Mouse (Mus musculus) embryonic facial prominence, embryonic 13.5 days (tissue): ENCODE measurements at regions not wholly inside any gene's neighbourhood (a gene's known extent, or its start where the extent isn't known, plus 50 kb on each side); places are given as distances from the start of the nearest gene placed in this dataset.

Source experiments
- ATAC-seq: fragments of 200-750 bp; cut with Nextera tagmentation; 2 replicates; pipeline ENCODE4 v1.8.0; 2017; ENCODE audit warnings: low read depth; ENCODE audit not compliant: insufficient number of reproducible peaks, insufficient read depth, low FRiP score, low TSS enrichment
- H3K27ac ChIP-seq: fragments of 300-500 bp; sonication (generic); 2 replicates; pipeline ENCODE4 v1.5.1; 2015; ENCODE audit warnings: moderate library complexity, mild to moderate bottlenecking, inconsistent platforms
- H3K27me3 ChIP-seq: fragments of 300-500 bp; sonication (generic); 2 replicates; pipeline ENCODE4 v1.6.1; 2015; ENCODE audit warnings: mild to moderate bottlenecking, inconsistent platforms
- H3K36me3 ChIP-seq: fragments of 300-500 bp; sonication (generic); 2 replicates; pipeline ENCODE4 v1.6.1; 2015; ENCODE audit warnings: mild to moderate bottlenecking, inconsistent platforms
- H3K4me1 ChIP-seq: fragments of 300-500 bp; sonication (generic); 2 replicates; pipeline ENCODE4 v1.6.1; 2015; ENCODE audit warnings: inconsistent platforms
- H3K4me2 ChIP-seq: fragments of 300-500 bp; sonication (generic); 2 replicates; pipeline ENCODE4 v1.6.1; 2015; ENCODE audit warnings: moderate library complexity, mild to moderate bottlenecking, inconsistent platforms
- H3K4me3 ChIP-seq: fragments of 300-500 bp; sonication (generic); 2 replicates; pipeline ENCODE4 v1.5.1; 2015; ENCODE audit warnings: mild to moderate bottlenecking, inconsistent platforms
- H3K9ac ChIP-seq: fragments of 300-500 bp; sonication (generic); 2 replicates; pipeline ENCODE4 v1.6.1; 2015; ENCODE audit warnings: mild to moderate bottlenecking, inconsistent platforms
- H3K9me3 ChIP-seq: fragments of 300-500 bp; sonication (generic); 2 replicates; pipeline ENCODE4 v1.6.1; 2016; ENCODE audit warnings: inconsistent platforms
- WGBS: fragments of 180-500 bp; shearing (Covaris S2); methylation state at CpG from one replicate; pipeline ENCODE4 v1.1.7; 2015; ENCODE audit warnings: mixed read lengths; 5-methylcytosine and 5-hydroxymethylcytosine counted together

- H3K4me2 ChIP-seq = no peak overlapping the region
- no peak overlapping the region for H3K27ac ChIP-seq
- no peak overlapping the region for H3K9ac ChIP-seq
- H3K36me3 ChIP-seq = no peaks in the 10 kb centered on the region
- ATAC-seq = no peak
- 73% methylated on average over 3 of the region's 3 CpGs for WGBS
- H3K9me3 ChIP-seq = peaks cover 4% of the 10 kb centered on the region
- H3K4me1 ChIP-seq = 0 out of 2 replicates have a peak, but pooled peaks cover 2% of the 10 kb centered on the region
- H3K27me3 ChIP-seq = no peaks in the 10 kb centered on the region
- no peak overlapping the region for H3K4me3 ChIP-seq
Observed at GRCm38 (mm10) chr1:169142216-169142615, 389.0 kb downstream of the Nuf2 start.

- 80% methylated on average over 3 of the region's 3 CpGs for WGBS
- H3K36me3 ChIP-seq = no peaks in the 10 kb centered on the region
- ATAC-seq = no peak
Observed at GRCm38 (mm10) chr1:169140056-169140455, 391.2 kb downstream of the Nuf2 start.

GRCm38 (mm10) chr1:169139507-169139906 is 391.8 kb downstream of the Nuf2 start:
- ATAC-seq = no peak

More at GRCm38 (mm10) chr1:169140056-169140455, 391.2 kb downstream of the Nuf2 start:
- no peak overlapping the region for H3K4me3 ChIP-seq
- H3K27ac ChIP-seq = no peak overlapping the region
- H3K9me3 ChIP-seq = peaks cover 4% of the 10 kb centered on the region
- 0 out of 2 replicates have a peak, but pooled peaks cover 2% of the 10 kb centered on the region for H3K4me1 ChIP-seq
- H3K27me3 ChIP-seq = no peaks in the 10 kb centered on the region
- H3K4me2 ChIP-seq = no peak overlapping the region
- no peak overlapping the region for H3K9ac ChIP-seq

GRCm38 (mm10) chr1:169139184-169139486 is 392.1 kb downstream of the Nuf2 start:
- no peak for ATAC-seq
- H3K9ac ChIP-seq = no peak overlapping the region
- no peaks in the 10 kb centered on the region for H3K36me3 ChIP-seq
- no peak overlapping the region for H3K27ac ChIP-seq
- H3K4me2 ChIP-seq = no peak overlapping the region
- no peak overlapping the region for H3K4me3 ChIP-seq
- 48% methylated on average over 2 of the region's 2 CpGs for WGBS
- H3K9me3 ChIP-seq = peaks cover 4% of the 10 kb centered on the region
- 0 out of 2 replicates have a peak, but pooled peaks cover 2% of the 10 kb centered on the region for H3K4me1 ChIP-seq
- H3K27me3 ChIP-seq = no peaks in the 10 kb centered on the region

More at GRCm38 (mm10) chr1:169139507-169139906, 391.8 kb downstream of the Nuf2 start:
- Histone ChIP-seq H3K27ac (no peak overlapping the region), H3K27me3 (no peaks in the 10 kb centered on the region), H3K4me3 (no peak overlapping the region), H3K4me2 (no peak overlapping the region), H3K4me1 (0 out of 2 replicates have a peak, but pooled peaks cover 2% of the 10 kb centered on the region), H3K9ac (no peak overlapping the region), H3K36me3 (no peaks in the 10 kb centered on the region), H3K9me3 (peaks cover 4% of the 10 kb centered on the region)
- 67% methylated on average over 5 of the region's 5 CpGs for WGBS

- Histone ChIP-seq H3K4me3 (no peak overlapping the region), H3K4me1 (0 out of 2 replicates have a peak, but pooled peaks cover 2% of the 10 kb centered on the region), H3K36me3 (no peaks in the 10 kb centered on the region), H3K27ac (no peak overlapping the region), H3K9me3 (peaks cover under 1% of the 10 kb centered on the region), H3K27me3 (no peaks in the 10 kb centered on the region), H3K4me2 (no peak overlapping the region), H3K9ac (no peak overlapping the region)
- ATAC-seq = no peak
- WGBS = 39% methylated on average over 6 of the region's 6 CpGs
Observed at GRCm38 (mm10) chr1:169138404-169139183, 392.7 kb downstream of the Nuf2 start.

- no peak overlapping the region for H3K27ac ChIP-seq
- H3K4me1 ChIP-seq = 0 out of 2 replicates have a peak, but pooled peaks cover 2% of the 10 kb centered on the region
- no peaks in the 10 kb centered on the region for H3K9me3 ChIP-seq
- H3K4me2 ChIP-seq = no peak overlapping the region
- no peaks in the 10 kb centered on the region for H3K27me3 ChIP-seq
- H3K36me3 ChIP-seq = no peaks in the 10 kb centered on the region
- no peak overlapping the region for H3K9ac ChIP-seq
- ATAC-seq = no peak
- H3K4me3 ChIP-seq = no peak overlapping the region
Observed at GRCm38 (mm10) chr1:169135542-169135941, 395.7 kb downstream of the Nuf2 start.

- Histone ChIP-seq H3K27ac (no peak overlapping the region), H3K27me3 (no peaks in the 10 kb centered on the region), H3K36me3 (no peaks in the 10 kb centered on the region), H3K9ac (no peak overlapping the region), H3K4me2 (no peak overlapping the region), H3K4me3 (no peak overlapping the region), H3K4me1 (no peaks in the 10 kb centered on the region), H3K9me3 (no peaks in the 10 kb centered on the region)
- 56% methylated on average over 4 of the region's 4 CpGs for WGBS
- ATAC-seq = no peak
Observed at GRCm38 (mm10) chr1:169103669-169104068, 427.6 kb downstream of the Nuf2 start.

GRCm38 (mm10) chr1:169103113-169103512 is 428.2 kb downstream of the Nuf2 start:
- Histone ChIP-seq H3K36me3 (no peaks in the 10 kb centered on the region), H3K9me3 (no peaks in the 10 kb centered on the region), H3K27me3 (no peaks in the 10 kb centered on the region), H3K4me2 (no peak overlapping the region), H3K27ac (no peak overlapping the region), H3K4me3 (no peak overlapping the region), H3K4me1 (no peaks in the 10 kb centered on the region), H3K9ac (no peak overlapping the region)
- ATAC-seq = no peak
- 74% methylated on average over 2 of the region's 2 CpGs for WGBS

- no peak for ATAC-seq
- no peaks in the 10 kb centered on the region for H3K27me3 ChIP-seq
- 56% methylated on average over 5 of the region's 5 CpGs for WGBS
- no peak overlapping the region for H3K9ac ChIP-seq
- H3K9me3 ChIP-seq = no peaks in the 10 kb centered on the region
- no peaks in the 10 kb centered on the region for H3K4me1 ChIP-seq
- H3K36me3 ChIP-seq = no peaks in the 10 kb centered on the region
- H3K4me3 ChIP-seq = no peak overlapping the region
- no peak overlapping the region for H3K27ac ChIP-seq
- H3K4me2 ChIP-seq = no peak overlapping the region
Observed at GRCm38 (mm10) chr1:169099221-169099620, 432.0 kb downstream of the Nuf2 start.

- ATAC-seq = no peak
- no peak overlapping the region for H3K4me2 ChIP-seq
- H3K27me3 ChIP-seq = no peaks in the 10 kb centered on the region
- no peak overlapping the region for H3K9ac ChIP-seq
- H3K9me3 ChIP-seq = no peaks in the 10 kb centered on the region
- no peak overlapping the region for H3K4me3 ChIP-seq
- no peak overlapping the region for H3K27ac ChIP-seq
- 47% methylated on average over 5 of the region's 5 CpGs for WGBS
- no peaks in the 10 kb centered on the region for H3K36me3 ChIP-seq
- no peaks in the 10 kb centered on the region for H3K4me1 ChIP-seq
Observed at GRCm38 (mm10) chr1:169096737-169097136, 434.5 kb downstream of the Nuf2 start.

- WGBS = 59% methylated on average over 3 of the region's 3 CpGs
- no peaks in the 10 kb centered on the region for H3K9me3 ChIP-seq
- H3K36me3 ChIP-seq = no peaks in the 10 kb centered on the region
- no peak overlapping the region for H3K27ac ChIP-seq
- H3K9ac ChIP-seq = no peak overlapping the region
- H3K4me2 ChIP-seq = no peak overlapping the region
- no peaks in the 10 kb centered on the region for H3K4me1 ChIP-seq
- H3K4me3 ChIP-seq = no peak overlapping the region
- no peaks in the 10 kb centered on the region for H3K27me3 ChIP-seq
- no peak for ATAC-seq
Observed at GRCm38 (mm10) chr1:169093602-169094354, 437.5 kb downstream of the Nuf2 start.

GRCm38 (mm10) chr1:169086032-169086431 is 445.2 kb downstream of the Nuf2 start:
- Histone ChIP-seq H3K9me3 (no peaks in the 10 kb centered on the region), H3K9ac (no peak overlapping the region), H3K4me2 (no peak overlapping the region), H3K4me1 (no peaks in the 10 kb centered on the region), H3K27me3 (no peaks in the 10 kb centered on the region), H3K27ac (no peak overlapping the region), H3K4me3 (no peak overlapping the region), H3K36me3 (no peaks in the 10 kb centered on the region)
- no peak for ATAC-seq
- 85% methylated on average over 3 of the region's 3 CpGs for WGBS
